Mouse (Mus musculus) olfactory bulb, adult 2 months (tissue): ENCODE data around the gene Cebpzos.

ENCODE experiments used
- CTCF ChIP-seq: fragments of 200-500 bp; IDR thresholded peaks from 2 replicates; pipeline ENCODE4 v1.5.1; 2012; ENCODE audit warnings: low read depth, mild to moderate bottlenecking, low read length, moderate library complexity; ENCODE audit not compliant: insufficient read depth
- POLR2A ChIP-seq: fragments of 200-500 bp; IDR thresholded peaks from 2 replicates; pipeline ENCODE4 v1.6.1; 2012; ENCODE audit warnings: mild to moderate bottlenecking, low read depth, low read length, moderate library complexity; ENCODE audit not compliant: insufficient read depth

GRCm38 (mm10) chr17:78968500-78968899, 52.2 kb downstream of the Cebpzos start:
- TF ChIP-seq CTCF (no peak), POLR2A (no peak)
